Mouse (Mus musculus) kidney, postnatal 0 days (tissue): ENCODE data around the gene Actr6. TPM values are rescaled to one million over a fixed set of nuclear protein-coding genes. Genes with fewer than 3 reads are reported as not detected.

Experiments
- ATAC-seq: fragments of 200-750 bp; cut with Nextera tagmentation; replicated peaks from 2 replicates; pipeline ENCODE4 v1.8.0; 2017; ENCODE audit warnings: low read depth, moderate number of reproducible peaks, moderate TSS enrichment, moderate library complexity; ENCODE audit not compliant: low FRiP score
- DNase-seq: peaks from one replicate; pipeline ENCODE4 v3.0.0-alpha.2; 2016; ENCODE audit warnings: low spot score
- H3K27ac ChIP-seq: fragments of 300-500 bp; sonication (generic); 2 replicates; pipeline ENCODE4 v1.5.1; 2014; ENCODE audit warnings: mild to moderate bottlenecking
- H3K27me3 ChIP-seq: fragments of 300-500 bp; sonication (generic); 2 replicates; pipeline ENCODE4 v1.6.1; 2014; ENCODE audit warnings: low read length, mixed read lengths; ENCODE audit not compliant: insufficient read depth
- H3K36me3 ChIP-seq: fragments of 300-500 bp; sonication (generic); 2 replicates; pipeline ENCODE4 v1.6.1; 2014; ENCODE audit warnings: low read length, mixed read lengths; ENCODE audit not compliant: insufficient read depth
- H3K4me1 ChIP-seq: fragments of 300-500 bp; sonication (generic); replicated peaks from 2 replicates; pipeline ENCODE4 v1.6.1; 2014; ENCODE audit warnings: antibody characterized with exemption, low read length, mixed read lengths; ENCODE audit not compliant: insufficient read depth
- H3K4me2 ChIP-seq: fragments of 300-500 bp; sonication (generic); 2 replicates; pipeline ENCODE4 v1.6.1; 2014; ENCODE audit warnings: mild to moderate bottlenecking, low read length, moderate library complexity, mixed read lengths
- H3K4me3 ChIP-seq: fragments of 300-500 bp; sonication (generic); replicated peaks from 2 replicates; pipeline ENCODE4 v1.5.1; 2014; ENCODE audit warnings: low read depth, low read length
- H3K9ac ChIP-seq: fragments of 300-500 bp; sonication (generic); 2 replicates; pipeline ENCODE4 v1.6.1; 2014; ENCODE audit warnings: low read depth, low read length
- H3K9me3 ChIP-seq: fragments of 300-500 bp; sonication (generic); replicated peaks from 2 replicates; pipeline ENCODE4 v1.6.1; 2016; ENCODE audit warnings: low read length, inconsistent platforms, mixed read lengths
- CTCF ChIP-seq: IDR thresholded peaks from 2 replicates; pipeline ENCODE4 v1.5.1; 2016; ENCODE audit warnings: antibody characterized with exemption, low read depth, mild to moderate bottlenecking, moderate library complexity
- WGBS: fragments of 180-500 bp; shearing (Covaris S2); extraction: QIAGEN DNeasy Blood & Tissue Kit; methylation state at CpG from one replicate; pipeline ENCODE4 v1.1.7; 2014; 5-methylcytosine and 5-hydroxymethylcytosine counted together
- polyA plus RNA-seq: library from polyadenylated mRNA; unstranded; fragments of >200 nt; fragmentation: Nextera tagmentation; extraction: Ambion mirVana; gene quantifications from 2 replicates; pipeline ENCODE4 v1.2.1, GENCODE M21; 2015

The Actr6 gene
- polyA plus RNA-seq, 1 experiment from 2014 or later = 40.7 TPM

GRCm38 (mm10) chr10:89747911-89748310 lies 15.8 kb upstream of the Actr6 start:
- H3K27me3 ChIP-seq = no peaks in the 10 kb centered on the region
- no peak for TF ChIP-seq CTCF
- no peak overlapping the region for H3K27ac ChIP-seq
- no peak overlapping the region for H3K4me3 ChIP-seq
- no peak for ATAC-seq
- H3K9ac ChIP-seq = no peak overlapping the region
- H3K36me3 ChIP-seq = no peaks in the 10 kb centered on the region
- H3K9me3 ChIP-seq = no peaks in the 10 kb centered on the region
- no peak overlapping the region for H3K4me2 ChIP-seq
- 86% methylated on average over 1 of the region's 1 CpGs for WGBS
- 0 out of 2 replicates have a peak, but pooled peaks cover 5% of the 10 kb centered on the region for H3K4me1 ChIP-seq
- DNase-seq = no peak

DNA sequence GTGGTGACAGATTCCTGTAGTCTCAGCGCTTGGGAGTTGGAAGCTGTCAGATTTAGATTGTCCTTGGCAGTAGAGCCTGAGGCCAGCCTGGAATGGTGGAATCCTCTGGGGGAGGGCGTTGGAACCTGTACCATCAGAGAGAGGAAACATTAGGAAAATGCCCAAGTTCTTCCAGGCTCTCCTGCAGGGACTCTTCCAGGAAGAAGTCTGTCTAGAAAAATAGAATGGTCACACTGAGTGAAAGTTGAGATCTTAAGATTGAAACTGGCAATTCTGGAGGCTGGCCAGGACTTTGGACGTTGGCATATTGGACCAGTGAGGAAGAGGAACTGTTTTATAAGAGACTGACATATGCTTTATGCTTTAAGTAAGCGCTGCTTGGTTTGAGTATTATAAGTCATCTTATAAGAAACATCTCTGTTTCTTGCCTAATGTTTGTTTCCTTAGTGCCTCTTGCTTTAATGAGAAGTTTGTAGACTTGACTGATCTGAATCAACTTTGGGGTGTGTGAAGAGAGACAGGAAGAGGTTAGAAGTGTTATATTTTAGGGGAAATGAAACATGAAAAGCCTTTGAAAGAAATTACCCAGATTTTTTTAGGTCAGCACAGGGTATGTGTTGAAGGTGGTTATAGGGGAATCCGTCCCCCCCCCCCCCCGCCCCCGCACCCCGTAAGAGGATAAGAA lies 15.3 kb upstream of the Actr6 start:
- TF ChIP-seq CTCF = no peak
- no peaks in the 10 kb centered on the region for H3K9me3 ChIP-seq
- WGBS = 86% methylated on average over 8 of the region's 8 CpGs
- H3K9ac ChIP-seq = no peak overlapping the region
- DNase-seq = no peak
- no peak for ATAC-seq
- H3K4me1 ChIP-seq = 0 out of 2 replicates have a peak, but pooled peaks cover 5% of the 10 kb centered on the region
- H3K4me2 ChIP-seq = no peak overlapping the region
- no peaks in the 10 kb centered on the region for H3K36me3 ChIP-seq
- no peak overlapping the region for H3K27ac ChIP-seq
- no peaks in the 10 kb centered on the region for H3K27me3 ChIP-seq
- H3K4me3 ChIP-seq = no peak overlapping the region

DNA sequence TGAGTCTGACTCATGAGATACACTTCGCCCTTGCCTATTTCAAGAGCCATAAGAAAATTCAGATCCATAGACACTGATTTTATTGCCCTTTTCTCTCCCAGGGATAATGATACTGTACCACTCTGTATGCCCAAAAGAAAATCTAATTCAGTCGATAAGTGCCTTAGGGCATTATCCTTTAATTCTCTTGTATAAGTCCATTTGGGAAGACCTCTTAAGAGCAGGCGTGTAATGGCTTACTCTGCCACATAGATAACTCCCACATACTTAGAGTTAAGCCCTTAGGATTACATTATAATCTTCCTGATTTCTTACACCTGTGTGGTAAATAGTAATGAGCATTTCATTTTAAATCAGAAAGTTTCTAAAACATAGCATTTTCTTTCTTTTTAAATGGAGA lies 14.5 kb upstream of the Actr6 start:
- WGBS = 77% methylated on average over 3 of the region's 3 CpGs
- H3K4me1 ChIP-seq = 0 out of 2 replicates have a peak, but pooled peaks cover 5% of the 10 kb centered on the region
- DNase-seq = no peak
- H3K4me3 ChIP-seq = no peak overlapping the region
- H3K4me2 ChIP-seq = no peak overlapping the region
- no peak for TF ChIP-seq CTCF
- H3K27ac ChIP-seq = no peak overlapping the region
- no peaks in the 10 kb centered on the region for H3K9me3 ChIP-seq
- no peak overlapping the region for H3K9ac ChIP-seq
- H3K27me3 ChIP-seq = no peaks in the 10 kb centered on the region
- ATAC-seq = no peak
- no peaks in the 10 kb centered on the region for H3K36me3 ChIP-seq

- H3K27me3 ChIP-seq = no peaks in the 10 kb centered on the region
- DNase-seq (peak; percentile 32), ATAC-seq (no peak)
- peak overlapping the region; percentile 93 for H3K27ac ChIP-seq
- peak overlapping the region; percentile 98 for H3K4me3 ChIP-seq
- under 1% methylated on average over 14 of the region's 14 CpGs for WGBS
- H3K4me1 ChIP-seq = 0 out of 2 replicates have a peak, but pooled peaks cover 5% of the 10 kb centered on the region
- no peaks in the 10 kb centered on the region for H3K9me3 ChIP-seq
- peak overlapping the region; percentile 75 for H3K4me2 ChIP-seq
- H3K9ac ChIP-seq = peak overlapping the region; percentile 94
- TF ChIP-seq CTCF = no peak
- no peaks in the 10 kb centered on the region for H3K36me3 ChIP-seq
Observed at GRCm38 (mm10) chr10:89745666-89746020, 13.5 kb upstream of the Actr6 start.

DNA sequence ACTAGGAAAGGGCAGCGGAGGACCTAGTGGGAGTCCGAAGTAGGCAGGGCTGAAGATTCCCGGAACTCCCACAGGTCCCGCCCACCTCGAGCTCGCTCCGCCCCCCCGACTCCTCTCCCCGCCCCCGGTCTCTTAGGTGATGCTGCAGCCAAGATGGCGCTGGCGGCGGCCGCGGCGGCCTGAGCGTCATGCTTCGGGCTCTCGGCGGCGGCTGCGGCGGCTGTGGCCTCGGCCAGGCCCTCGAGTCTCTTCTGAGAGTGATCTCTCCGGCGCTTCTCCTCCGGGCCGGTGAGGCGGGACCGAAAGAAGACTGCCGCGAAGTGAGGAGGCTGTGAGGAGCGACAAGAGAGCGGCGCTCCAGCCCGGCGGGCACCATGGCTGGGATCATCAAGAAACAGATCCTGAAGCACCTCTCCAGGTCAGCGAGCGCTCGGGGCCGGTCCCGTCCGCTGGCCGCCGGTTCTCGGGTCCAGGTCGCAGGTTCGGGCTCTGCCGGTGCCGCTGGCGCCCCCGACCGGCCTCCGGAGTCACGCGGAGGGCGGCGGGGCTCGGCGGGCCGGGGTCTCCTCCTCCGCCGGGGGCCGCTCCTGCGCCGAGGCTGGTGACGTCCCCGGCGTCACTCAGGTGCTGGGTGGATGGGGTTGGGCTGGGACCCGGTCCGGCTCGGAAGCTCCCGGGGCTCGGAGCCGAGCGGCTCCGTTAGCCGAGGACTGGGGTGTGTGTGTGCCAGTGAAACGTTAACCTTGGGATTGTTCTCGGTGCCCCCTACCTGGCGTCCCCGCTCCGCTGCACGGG lies 13.0 kb upstream of the Actr6 start, which contains the start of gene Uhrf1bp1l:
Uhrf1bp1l (plus strand) TSS at position 121 of the 795 bp plus-strand sequence.
- no peaks in the 10 kb centered on the region for H3K9me3 ChIP-seq
- no peaks in the 10 kb centered on the region for H3K36me3 ChIP-seq
- peak; percentile 4; the same call in 1 of the 2 replicates for TF ChIP-seq CTCF
- H3K4me3 ChIP-seq = peak within 1 kb of the TSS; percentile 98
- DNase-seq = peak; percentile 97
- peak within 1 kb of the TSS; percentile 94 for H3K9ac ChIP-seq
- H3K27ac ChIP-seq = peak within 1 kb of the TSS; percentile 93
- 0 out of 2 replicates have a peak, but pooled peaks cover 5% of the 10 kb centered on the region for H3K4me1 ChIP-seq
- ATAC-seq = peak; percentile 96
- WGBS = under 1% methylated on average over 82 of the region's 85 CpGs
- H3K27me3 ChIP-seq = no peaks in the 10 kb centered on the region
- peak within 1 kb of the TSS; percentile 75 for H3K4me2 ChIP-seq

DNA sequence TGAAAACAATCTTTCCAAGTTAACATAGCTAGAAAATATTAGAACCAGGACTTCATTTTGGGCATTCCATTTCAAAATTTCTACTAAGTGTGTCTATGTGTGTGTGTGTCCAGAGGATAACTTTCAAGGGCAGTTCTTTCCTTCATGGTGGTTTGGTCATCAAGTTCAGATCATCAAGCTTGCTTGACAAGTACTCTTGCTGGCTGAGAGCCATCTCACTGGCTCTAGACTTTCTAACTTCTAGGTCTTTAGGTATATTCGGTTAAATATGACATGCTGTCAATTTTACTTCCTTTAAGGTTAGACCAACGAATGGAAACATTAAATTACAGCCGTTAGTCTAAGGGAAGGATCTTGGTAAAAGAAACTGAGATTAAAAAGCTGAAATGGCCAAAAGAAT lies 12.2 kb upstream of the Actr6 start:
- peak overlapping the region; percentile 75 for H3K4me2 ChIP-seq
- 15% methylated on average over 3 of the region's 3 CpGs for WGBS
- 0 out of 2 replicates have a peak overlapping the region, but pooled peaks have one; percentile 94 for H3K9ac ChIP-seq
- H3K27ac ChIP-seq = peak overlapping the region; percentile 93
- DNase-seq = no peak
- 0 out of 2 replicates have a peak, but pooled peaks cover 5% of the 10 kb centered on the region for H3K4me1 ChIP-seq
- H3K27me3 ChIP-seq = no peaks in the 10 kb centered on the region
- H3K4me3 ChIP-seq = peak overlapping the region; percentile 98
- no peaks in the 10 kb centered on the region for H3K36me3 ChIP-seq
- TF ChIP-seq CTCF = no peak
- ATAC-seq = no peak
- H3K9me3 ChIP-seq = no peaks in the 10 kb centered on the region
